Mouse (Mus musculus) CD4-positive helper T cell, adult 2 months (primary cell): ENCODE measurements around the gene Bahcc1.

Experiments used
- DNase-seq: peaks from one replicate; pipeline ENCODE4 v3.0.0-alpha.2; 2012; ENCODE audit warnings: low read depth, missing footprints, low spot score

Bahcc1 gene

GRCm38 (mm10) chr11:120260769-120261150 lies 28.0 kb downstream of the Bahcc1 start:
- DNase-seq, result no peak

DNA sequence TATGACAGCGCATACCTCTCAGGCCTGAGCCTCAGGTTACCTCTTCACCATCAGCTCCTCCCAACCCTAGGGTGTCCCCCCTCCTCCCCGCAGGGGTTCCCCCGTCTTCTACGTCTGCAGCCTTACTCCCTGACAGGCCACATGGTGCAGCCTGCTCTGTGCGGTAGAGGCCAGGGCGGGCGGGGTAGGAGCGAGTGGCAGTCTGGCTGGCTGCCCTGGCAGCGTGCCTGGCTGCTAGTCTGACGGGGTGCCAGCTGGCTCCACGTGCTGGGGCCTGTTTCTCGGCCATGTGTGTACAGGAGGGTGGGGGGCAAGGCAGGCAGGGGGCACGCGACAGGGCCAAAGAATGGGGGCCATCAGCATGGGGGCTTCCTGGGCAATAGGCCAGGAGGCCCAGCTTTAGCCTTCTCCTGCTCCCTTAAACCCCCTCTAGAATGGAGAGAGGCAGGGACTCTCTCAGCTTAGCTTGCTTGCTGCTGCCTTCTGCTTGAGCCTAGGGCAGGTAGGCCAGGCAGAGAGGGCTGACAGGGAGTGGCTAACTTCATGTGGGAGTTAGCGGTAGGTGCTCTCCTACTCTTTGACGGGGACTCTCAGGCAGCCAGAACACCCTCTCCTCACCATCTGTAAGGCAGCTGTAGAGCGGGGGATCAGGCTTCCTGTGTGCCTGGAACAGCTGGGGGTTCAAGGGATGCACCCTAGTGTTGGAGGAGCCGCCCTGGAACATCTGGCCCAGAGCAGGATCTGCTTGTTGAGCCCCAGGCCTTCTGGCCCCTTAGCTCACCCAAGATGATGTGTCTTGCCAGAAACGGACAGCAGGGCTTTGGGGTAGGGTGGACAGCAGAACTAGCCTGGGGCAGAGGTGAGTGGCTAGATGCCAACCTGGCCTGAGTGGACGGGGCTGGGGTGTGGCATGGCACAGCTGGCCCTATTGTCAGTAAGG lies 28.9 kb downstream of the Bahcc1 start:
- DNase-seq, result peak; percentile 13

- peak; percentile 51 for DNase-seq
Observed at GRCm38 (mm10) chr11:120262356-120262901, 29.7 kb downstream of the Bahcc1 start.

DNA sequence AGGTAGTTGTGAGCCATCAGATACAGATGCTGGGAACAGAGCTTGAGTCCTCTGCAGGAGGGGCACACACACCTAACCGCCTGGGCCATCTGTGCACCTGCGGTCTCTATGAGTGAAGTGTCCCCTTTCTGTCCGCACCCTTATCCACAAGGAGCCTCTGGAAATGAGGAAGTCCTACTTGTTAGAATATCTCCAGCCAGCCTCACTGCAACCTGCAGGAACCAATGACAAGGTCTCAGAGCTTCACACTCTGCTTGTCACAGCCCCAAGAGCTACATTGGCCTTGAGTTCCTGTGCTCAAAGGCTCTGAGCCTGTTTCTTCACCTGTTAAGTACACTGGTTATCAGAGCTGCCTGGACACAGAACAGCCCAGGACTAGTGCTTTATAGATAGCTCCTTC lies 30.4 kb downstream of the Bahcc1 start:
- no peak for DNase-seq

DNA sequence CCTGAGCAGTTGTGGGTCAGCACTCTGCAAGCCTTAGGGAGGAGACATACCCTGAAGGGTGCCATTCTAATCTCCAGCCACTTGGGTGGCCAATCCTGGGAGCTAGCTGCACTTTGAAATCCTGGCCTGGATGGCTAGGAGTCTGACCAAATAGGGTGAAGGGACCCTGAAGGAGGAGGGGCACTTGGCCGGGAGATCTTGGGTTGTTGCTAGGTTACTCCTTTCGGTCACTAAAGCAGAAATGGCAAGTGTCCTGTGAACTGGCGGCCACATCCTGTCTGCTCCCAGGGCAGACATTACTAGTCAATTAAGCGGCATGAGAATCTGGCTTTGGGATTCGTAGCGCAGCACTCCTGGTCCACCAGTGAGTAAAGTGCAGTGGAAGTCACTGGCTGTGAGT lies 31.3 kb downstream of the Bahcc1 start:
- no peak for DNase-seq

DNA sequence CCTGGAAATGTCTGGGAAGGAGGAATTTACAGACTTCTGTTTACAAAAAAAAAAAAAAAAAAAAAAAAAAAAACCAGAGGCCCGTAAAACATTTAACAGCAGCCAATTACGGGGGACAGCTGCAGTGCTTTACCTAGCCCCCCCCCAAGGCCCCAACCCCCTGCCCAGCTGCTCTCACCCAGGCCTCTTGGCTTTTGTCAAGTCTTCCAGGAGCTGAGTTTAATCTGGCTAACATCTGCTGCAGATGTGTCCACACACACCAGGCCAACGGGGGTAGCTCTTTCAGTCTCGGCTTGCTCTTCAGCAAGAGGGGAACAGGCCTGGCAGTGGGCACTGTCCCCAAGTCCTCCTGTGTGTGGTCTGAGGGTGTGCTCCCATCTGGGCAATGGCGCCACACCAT lies 32.7 kb downstream of the Bahcc1 start:
- DNase-seq, result no peak

DNA sequence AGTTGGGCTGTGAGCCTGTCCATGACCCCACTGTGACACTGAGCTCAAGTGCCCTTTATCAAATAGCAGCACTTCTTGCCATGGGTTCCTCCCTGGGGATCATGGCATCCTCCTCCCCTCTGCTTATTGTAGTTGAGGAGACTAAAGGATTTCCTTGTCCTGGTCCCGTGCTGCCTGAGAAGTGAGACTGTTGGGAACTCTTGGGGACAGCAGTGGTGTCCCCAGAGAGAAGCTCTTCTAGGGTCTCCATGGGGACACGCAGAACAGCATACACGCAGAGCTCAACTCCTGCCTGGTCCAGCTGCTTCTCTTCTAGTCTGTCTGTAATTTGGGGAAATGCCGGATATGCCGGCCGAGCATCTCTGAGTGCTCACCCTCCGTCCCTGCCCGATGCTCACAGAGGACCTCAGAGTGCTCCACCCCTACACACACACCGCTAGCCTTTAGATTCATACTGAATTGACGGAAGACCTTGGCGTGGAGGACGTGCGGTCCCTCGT lies 33.6 kb downstream of the Bahcc1 start:
- DNase-seq, result no peak

GRCm38 (mm10) chr11:120267274-120267673 lies 34.5 kb downstream of the Bahcc1 start:
- DNase-seq, result no peak

GRCm38 (mm10) chr11:120267676-120268075 lies 34.9 kb downstream of the Bahcc1 start:
- no peak for DNase-seq

- DNase-seq, result no peak
Observed at GRCm38 (mm10) chr11:120268195-120268967, 35.6 kb downstream of the Bahcc1 start.

GRCm38 (mm10) chr11:120269007-120269406 lies 36.3 kb downstream of the Bahcc1 start:
- DNase-seq, result no peak

GRCm38 (mm10) chr11:120269498-120270104 lies 36.9 kb downstream of the Bahcc1 start:
- DNase-seq, result no peak

- no peak for DNase-seq
Observed at GRCm38 (mm10) chr11:120279335-120279734, 46.6 kb downstream of the Bahcc1 start.

GRCm38 (mm10) chr11:120280281-120280773 lies 47.6 kb downstream of the Bahcc1 start:
- DNase-seq, result no peak

GRCm38 (mm10) chr11:120280774-120281173 lies 48.0 kb downstream of the Bahcc1 start:
- no peak for DNase-seq

- no peak for DNase-seq
Observed at GRCm38 (mm10) chr11:120281197-120281596, 48.5 kb downstream of the Bahcc1 start.

DNA sequence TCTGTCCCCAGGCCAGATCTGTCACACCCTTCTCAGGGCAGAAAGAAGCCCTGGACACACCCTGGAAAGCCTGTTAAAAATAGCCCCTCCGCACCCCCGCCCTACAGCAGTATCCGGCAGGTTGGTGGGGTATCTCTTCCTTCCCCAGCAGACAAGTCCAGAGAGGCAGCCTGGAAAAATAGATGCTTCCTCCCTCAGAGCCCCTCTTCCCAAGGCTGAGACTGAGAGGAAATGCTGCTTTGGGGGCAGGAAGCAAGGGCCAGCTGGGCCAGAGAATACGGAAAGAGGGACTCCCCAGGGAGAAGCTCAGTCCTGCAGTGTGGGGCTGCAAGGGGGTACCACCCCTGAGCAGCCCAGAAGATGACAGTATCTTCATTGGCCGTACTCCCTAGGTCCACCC lies 50.8 kb downstream of the Bahcc1 start:
- no peak for DNase-seq

GRCm38 (mm10) chr11:120289644-120290043 lies 56.9 kb downstream of the Bahcc1 start:
- DNase-seq, result no peak

DNA sequence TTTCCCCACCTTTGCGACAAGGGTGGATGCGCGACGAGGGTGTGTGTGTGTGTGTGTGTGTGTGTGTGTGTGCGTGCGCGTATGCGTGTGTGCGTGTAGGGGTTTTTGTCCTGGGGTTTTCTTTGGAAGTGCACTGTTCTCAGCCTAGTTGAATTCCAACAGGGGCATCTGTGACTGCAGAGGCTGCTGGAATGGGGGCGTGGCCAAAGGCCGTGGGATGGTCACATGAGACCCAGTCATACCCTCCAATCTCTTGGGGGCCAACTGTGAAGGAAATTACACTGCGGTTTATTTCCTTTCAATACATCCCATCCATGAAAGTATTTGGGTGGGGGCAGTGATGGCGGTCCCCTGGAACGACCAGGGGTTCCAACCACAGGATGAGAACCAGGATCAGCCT lies 57.5 kb downstream of the Bahcc1 start:
- no peak for DNase-seq

DNA sequence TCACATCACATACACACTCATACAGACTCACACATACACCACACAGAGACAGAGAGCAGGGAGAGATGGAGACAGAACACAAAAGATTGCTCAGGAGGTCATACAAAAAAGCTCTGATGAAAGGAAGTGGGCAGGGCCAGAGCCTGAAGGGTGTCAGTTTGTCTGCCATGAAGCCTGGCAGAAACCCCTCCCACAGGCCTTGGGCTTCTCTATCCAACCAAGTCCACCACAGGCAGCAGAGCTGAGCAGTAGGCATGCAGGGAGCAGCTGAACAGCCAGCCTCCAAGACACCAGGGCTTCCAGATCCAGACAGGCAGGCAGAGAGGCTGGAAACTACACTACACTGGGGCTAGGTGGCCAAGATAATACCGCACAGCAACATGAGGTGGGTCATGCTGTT lies 61.0 kb downstream of the Bahcc1 start:
- no peak for DNase-seq

GRCm38 (mm10) chr11:120296305-120297144 lies 63.8 kb downstream of the Bahcc1 start:
- no peak for DNase-seq
